Mouse (Mus musculus) intestine, embryonic 14.5 days (tissue): ENCODE results near the gene Nolc1. TPM values are rescaled to one million over a fixed set of nuclear protein-coding genes. Genes with fewer than 3 reads are reported as not detected.
A peak's percentile ranks its signal among the peaks of the same experiment; 100 is the strongest.

Source experiments
- ATAC-seq: fragments of 200-750 bp; cut with Nextera tagmentation; replicated peaks from 2 replicates; pipeline ENCODE4 v1.8.0; 2017; ENCODE audit warnings: low read depth, moderate number of reproducible peaks, moderate TSS enrichment, moderate library complexity; ENCODE audit not compliant: low FRiP score, low TSS enrichment
- DNase-seq: peaks from one replicate; pipeline ENCODE4 v3.0.0-alpha.2; 2018; ENCODE audit warnings: low spot score
- H3K27ac ChIP-seq: fragments of 300-500 bp; sonication (generic); 2 replicates; pipeline ENCODE4 v1.5.1; 2014; ENCODE audit warnings: low read depth, mild to moderate bottlenecking, control low read depth
- H3K27me3 ChIP-seq: fragments of 300-500 bp; sonication (generic); replicated peaks from 2 replicates; pipeline ENCODE4 v1.6.1; 2014; ENCODE audit warnings: low read length, control low read depth; ENCODE audit not compliant: control insufficient read depth, insufficient read depth
- H3K36me3 ChIP-seq: fragments of 300-500 bp; sonication (generic); 2 replicates; pipeline ENCODE4 v1.6.1; 2014; ENCODE audit warnings: low read length, control low read depth; ENCODE audit not compliant: control insufficient read depth, insufficient read depth
- H3K4me1 ChIP-seq: fragments of 300-500 bp; sonication (generic); replicated peaks from 2 replicates; pipeline ENCODE4 v1.6.1; 2014; ENCODE audit warnings: low read length, control low read depth, mixed read lengths; ENCODE audit not compliant: control insufficient read depth, insufficient read depth
- H3K4me2 ChIP-seq: fragments of 300-500 bp; sonication (generic); 2 replicates; pipeline ENCODE4 v1.6.1; 2014; ENCODE audit warnings: low read length
- H3K4me3 ChIP-seq: fragments of 300-500 bp; sonication (generic); 2 replicates; pipeline ENCODE4 v1.5.1; 2014; ENCODE audit warnings: low read depth, low read length, control low read depth, mixed read lengths
- H3K9ac ChIP-seq: fragments of 300-500 bp; sonication (generic); 2 replicates; pipeline ENCODE4 v1.6.1; 2014; ENCODE audit warnings: mild to moderate bottlenecking, low read length
- H3K9me3 ChIP-seq: fragments of 300-500 bp; sonication (generic); 2 replicates; pipeline ENCODE4 v1.6.1; 2016; ENCODE audit warnings: low read length, control low read depth; ENCODE audit not compliant: control insufficient read depth
- WGBS: fragments of 180-500 bp; shearing (Covaris S2); extraction: QIAGEN DNeasy Blood & Tissue Kit; methylation state at CpG from one replicate; pipeline ENCODE4 v1.1.7; 2014; 5-methylcytosine and 5-hydroxymethylcytosine counted together
- polyA plus RNA-seq: library from polyadenylated mRNA; unstranded; fragments of >200 nt; fragmentation: Nextera tagmentation; extraction: Ambion mirVana; gene quantifications from 2 replicates; pipeline ENCODE4 v1.2.1, GENCODE M21; 2014

The Nolc1 gene
- polyA plus RNA-seq, 1 experiment from 2014 or later: 109 TPM

DNA sequence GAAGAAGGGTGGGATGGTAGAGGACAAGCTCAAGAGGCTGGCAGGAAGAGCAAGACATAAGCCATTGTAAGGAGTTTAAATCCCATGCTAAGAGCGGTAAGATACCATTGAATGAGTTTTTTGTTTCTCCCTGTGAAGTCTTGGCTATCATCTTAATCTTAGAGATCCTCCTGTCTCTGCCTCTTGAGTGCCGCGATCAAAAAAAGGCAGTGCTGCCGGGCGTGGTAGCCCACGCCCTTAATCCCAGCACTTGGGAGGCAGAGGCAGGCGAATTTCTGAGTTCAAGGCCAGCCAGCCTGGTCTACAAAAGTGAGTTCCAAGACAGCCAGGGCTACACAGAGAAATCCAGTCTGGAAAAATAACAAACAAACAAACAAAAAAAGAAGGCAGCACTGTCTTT, 17.2 kb upstream of the Nolc1 start:
- H3K9ac ChIP-seq: no peak overlapping the region
- H3K4me3 ChIP-seq: no peak overlapping the region
- H3K27ac ChIP-seq: no peak overlapping the region
- ATAC-seq: no peak
- H3K9me3 ChIP-seq: no peaks in the 10 kb centered on the region
- 95% methylated on average over 7 of the region's 7 CpGs for WGBS
- peaks cover 8% of the 10 kb centered on the region for H3K4me1 ChIP-seq
- peaks cover 23% of the 10 kb centered on the region for H3K36me3 ChIP-seq
- DNase-seq: no peak
- no peaks in the 10 kb centered on the region for H3K27me3 ChIP-seq
- H3K4me2 ChIP-seq: peak overlapping the region; percentile 84; the same call in 1 of the 2 replicates

GRCm38 (mm10) chr19:46060845-46061244, 14.8 kb upstream of the Nolc1 start:
- no peak overlapping the region for H3K9ac ChIP-seq
- H3K4me3 ChIP-seq: no peak overlapping the region
- 63% methylated on average over 6 of the region's 6 CpGs for WGBS
- H3K36me3 ChIP-seq: peaks cover 47% of the 10 kb centered on the region
- DNase-seq: no peak
- H3K4me1 ChIP-seq: peaks cover 8% of the 10 kb centered on the region
- H3K9me3 ChIP-seq: no peaks in the 10 kb centered on the region
- no peaks in the 10 kb centered on the region for H3K27me3 ChIP-seq
- H3K4me2 ChIP-seq: no peak overlapping the region
- ATAC-seq: no peak
- H3K27ac ChIP-seq: no peak overlapping the region

GRCm38 (mm10) chr19:46068054-46068453, 7.6 kb upstream of the Nolc1 start:
- no peak overlapping the region for H3K9ac ChIP-seq
- no peaks in the 10 kb centered on the region for H3K9me3 ChIP-seq
- no peaks in the 10 kb centered on the region for H3K4me1 ChIP-seq
- 88% methylated on average over 10 of the region's 10 CpGs for WGBS
- H3K36me3 ChIP-seq: peaks cover 97% of the 10 kb centered on the region
- H3K27ac ChIP-seq: no peak overlapping the region
- no peak overlapping the region for H3K4me3 ChIP-seq
- no peak overlapping the region for H3K4me2 ChIP-seq
- no peak for ATAC-seq
- DNase-seq: no peak
- no peaks in the 10 kb centered on the region for H3K27me3 ChIP-seq

GRCm38 (mm10) chr19:46073285-46073684, 2.4 kb upstream of the Nolc1 start:
- Histone ChIP-seq H3K27me3 (no peaks in the 10 kb centered on the region), H3K9ac (no peak overlapping the region), H3K4me2 (no peak overlapping the region), H3K9me3 (no peaks in the 10 kb centered on the region), H3K27ac (no peak overlapping the region), H3K4me3 (no peak overlapping the region), H3K36me3 (peaks cover 63% of the 10 kb centered on the region), H3K4me1 (peaks cover 16% of the 10 kb centered on the region)
- no peak for DNase-seq
- no peak for ATAC-seq
- WGBS: 81% methylated on average over 7 of the region's 7 CpGs

DNA sequence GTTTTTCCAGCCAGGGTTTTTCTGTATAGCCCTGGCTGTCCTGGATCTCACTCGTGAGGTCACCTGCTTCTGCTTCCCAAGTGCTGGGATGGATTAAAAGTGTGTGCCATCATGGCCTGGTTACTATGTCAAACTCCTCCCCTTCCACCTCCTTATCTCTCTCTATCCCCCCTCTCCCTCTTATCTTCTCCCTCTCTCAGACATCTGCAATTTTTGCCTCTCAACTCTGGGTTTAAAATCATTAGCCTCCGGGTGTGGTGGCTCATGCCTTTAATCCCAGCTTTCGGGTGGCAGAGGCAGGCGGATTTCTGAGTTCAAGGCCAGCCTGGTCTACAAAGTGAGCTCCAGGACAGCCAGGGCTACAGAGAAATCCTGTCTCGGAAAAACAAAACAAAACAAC, 1.4 kb upstream of the Nolc1 start:
- no peaks in the 10 kb centered on the region for H3K27me3 ChIP-seq
- peaks cover 16% of the 10 kb centered on the region for H3K4me1 ChIP-seq
- H3K27ac ChIP-seq: no peak overlapping the region
- DNase-seq (no peak), ATAC-seq (no peak)
- no peak overlapping the region for H3K4me3 ChIP-seq
- 86% methylated on average over 5 of the region's 5 CpGs for WGBS
- H3K36me3 ChIP-seq: peaks cover 63% of the 10 kb centered on the region
- no peak overlapping the region for H3K4me2 ChIP-seq
- no peaks in the 10 kb centered on the region for H3K9me3 ChIP-seq
- H3K9ac ChIP-seq: no peak overlapping the region

DNA sequence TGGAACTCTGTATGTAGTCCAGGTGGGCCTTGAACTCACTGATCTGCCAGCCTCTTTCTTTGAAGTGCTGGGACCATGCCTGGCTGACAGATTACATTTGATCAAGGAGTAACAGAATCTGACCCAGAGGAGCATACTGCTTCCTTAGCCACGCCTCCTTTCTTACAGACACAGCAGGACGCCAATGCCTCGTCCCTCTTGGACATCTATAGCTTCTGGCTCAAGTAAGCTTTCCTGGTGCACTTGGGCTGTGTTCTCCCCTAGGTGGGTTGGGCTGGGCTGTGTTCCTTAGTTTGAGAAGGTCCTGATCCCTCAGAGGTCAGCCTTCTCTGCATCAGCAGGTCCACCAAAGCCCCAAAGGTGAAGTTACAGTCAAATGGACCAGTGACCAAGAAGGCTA, 2.9 kb downstream of the Nolc1 start:
- Histone ChIP-seq H3K9ac (no peak overlapping the region), H3K27ac (no peak overlapping the region), H3K4me2 (no peak overlapping the region), H3K4me3 (no peak overlapping the region), H3K9me3 (no peaks in the 10 kb centered on the region), H3K27me3 (no peaks in the 10 kb centered on the region), H3K4me1 (peaks cover 16% of the 10 kb centered on the region), H3K36me3 (peaks cover 65% of the 10 kb centered on the region)
- no peak for DNase-seq
- 81% methylated on average over 3 of the region's 3 CpGs for WGBS
- ATAC-seq: no peak

DNA sequence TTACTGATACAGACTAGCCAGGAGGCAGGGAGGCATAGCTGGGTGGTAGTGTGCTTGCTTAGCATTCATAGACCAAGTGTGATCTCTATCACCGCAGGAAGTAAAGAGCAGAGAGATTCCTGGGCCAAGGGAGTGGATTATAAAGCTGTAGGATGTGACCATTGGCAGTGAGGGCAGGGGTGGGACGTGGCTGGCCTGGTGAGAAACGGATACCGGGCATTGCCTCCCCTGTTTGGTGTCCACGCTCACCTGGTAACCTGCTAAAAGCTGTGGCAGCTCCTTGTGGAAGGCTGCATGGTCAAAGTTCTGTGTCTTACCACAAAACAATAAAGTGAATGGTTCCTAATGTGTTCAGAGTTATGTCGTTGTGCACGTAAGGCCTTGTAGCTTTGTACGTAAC, 9.5 kb downstream of the Nolc1 start:
- no peaks in the 10 kb centered on the region for H3K9me3 ChIP-seq
- peaks cover 56% of the 10 kb centered on the region for H3K36me3 ChIP-seq
- 98% methylated on average over 8 of the region's 8 CpGs for WGBS

GRCm38 (mm10) chr19:46086337-46086736, 10.7 kb downstream of the Nolc1 start:
- no peaks in the 10 kb centered on the region for H3K4me1 ChIP-seq
- H3K27me3 ChIP-seq: no peaks in the 10 kb centered on the region
- H3K36me3 ChIP-seq: peaks cover 44% of the 10 kb centered on the region
- no peak overlapping the region for H3K4me3 ChIP-seq
- H3K9me3 ChIP-seq: no peaks in the 10 kb centered on the region
- peak; percentile 62 for DNase-seq
- WGBS: 56% methylated on average over 3 of the region's 3 CpGs
- H3K27ac ChIP-seq: no peak overlapping the region
- H3K4me2 ChIP-seq: no peak overlapping the region
- no peak overlapping the region for H3K9ac ChIP-seq
- ATAC-seq: no peak

More for the DNA sequence above, 9.5 kb downstream of the Nolc1 start:
- Histone ChIP-seq H3K27ac (no peak overlapping the region), H3K27me3 (no peaks in the 10 kb centered on the region), H3K9ac (no peak overlapping the region), H3K4me2 (no peak overlapping the region), H3K4me3 (no peak overlapping the region), H3K4me1 (no peaks in the 10 kb centered on the region)
- ATAC-seq (no peak), DNase-seq (no peak)

- Histone ChIP-seq H3K9me3 (no peaks in the 10 kb centered on the region), H3K36me3 (peaks cover 29% of the 10 kb centered on the region), H3K4me3 (no peak overlapping the region), H3K27ac (no peak overlapping the region), H3K4me2 (no peak overlapping the region), H3K27me3 (no peaks in the 10 kb centered on the region), H3K9ac (no peak overlapping the region), H3K4me1 (no peaks in the 10 kb centered on the region)
- ATAC-seq (no peak), DNase-seq (no peak)
- WGBS: 77% methylated on average over 7 of the region's 7 CpGs
Measured at GRCm38 (mm10) chr19:46087871-46088270, 12.2 kb downstream of the Nolc1 start.
